Mouse (Mus musculus) CH12F3 (cell line): ENCODE measurements around the gene Ccl2.

Experiments used
- in situ Hi-C: fragments of 300-500 bp; cut with MboI; formaldehyde crosslinking; loops from 2 replicates; pipeline ENCODE4 v1.14.3; 2020; ENCODE audit warnings: low sequenced_read_pairs

Gene Ccl2

DNA sequence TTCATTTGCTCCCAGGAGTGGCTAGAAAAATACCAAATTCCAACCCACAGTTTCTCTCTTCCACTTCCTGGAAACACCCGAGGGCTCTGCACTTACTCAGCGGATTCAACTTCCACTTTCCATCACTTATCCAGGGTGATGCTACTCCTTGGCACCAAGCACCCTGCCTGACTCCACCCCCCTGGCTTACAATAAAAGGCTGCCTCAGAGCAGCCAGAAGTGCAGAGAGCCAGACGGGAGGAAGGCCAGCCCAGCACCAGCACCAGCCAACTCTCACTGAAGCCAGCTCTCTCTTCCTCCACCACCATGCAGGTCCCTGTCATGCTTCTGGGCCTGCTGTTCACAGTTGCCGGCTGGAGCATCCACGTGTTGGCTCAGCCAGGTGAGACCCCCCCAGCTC is at the start of gene Ccl2:
Ccl2 (plus strand) TSS at position 216 of the 400 bp plus-strand sequence.
- in situ Hi-C loops: no loop called here

DNA sequence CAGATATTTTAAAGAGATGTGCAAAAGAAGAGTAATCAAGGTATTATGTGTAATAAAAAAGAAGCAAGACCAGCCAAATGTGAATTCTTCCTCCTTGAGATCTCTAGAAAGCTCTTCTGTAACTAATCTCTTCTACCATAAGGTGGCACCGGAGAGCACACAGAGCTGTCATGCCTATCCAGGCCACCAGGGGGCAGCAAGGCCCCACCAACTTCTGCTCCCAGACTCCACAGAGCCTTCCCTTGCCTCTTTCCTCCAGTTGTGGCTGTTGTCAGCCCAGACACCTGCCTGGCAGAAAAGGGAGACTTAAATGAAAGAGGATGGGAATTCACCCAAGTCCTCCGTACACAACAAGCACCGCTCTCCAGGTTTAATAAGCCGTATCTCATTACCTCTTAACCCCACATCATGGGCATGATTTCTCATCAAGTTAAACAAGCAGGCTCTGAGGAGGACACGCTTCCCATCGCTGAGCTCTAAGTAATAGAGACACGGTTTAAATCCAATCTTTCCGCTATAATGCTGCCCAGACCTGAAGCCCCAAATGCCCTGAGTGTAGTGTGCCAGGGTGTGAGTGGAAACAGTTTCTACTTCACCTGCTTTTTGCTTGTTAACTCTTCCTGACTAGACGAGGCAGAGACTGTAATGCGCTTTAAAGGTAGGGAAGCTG is 39.1 kb upstream of the Ccl2 start:
- in situ Hi-C loops: no loop called here

DNA sequence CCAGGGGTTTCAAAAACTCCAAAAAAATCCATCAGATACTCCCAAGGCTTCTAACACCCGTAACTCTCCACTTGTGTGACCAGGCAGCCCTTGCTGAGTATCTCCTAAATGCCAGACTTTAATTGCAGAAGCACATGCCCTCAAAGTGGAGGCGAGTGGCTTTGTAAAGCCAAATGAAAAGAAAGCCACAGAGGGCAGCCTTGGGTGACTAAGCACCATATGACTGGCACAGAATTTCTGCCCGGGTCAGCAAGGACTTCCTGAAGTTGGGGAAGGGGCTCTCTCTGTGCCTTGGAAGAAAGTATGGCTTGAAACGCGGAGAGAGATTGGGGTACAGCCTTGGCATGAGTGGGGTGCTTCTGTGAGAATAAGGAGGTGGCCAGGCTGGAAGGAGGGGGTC is 38.3 kb upstream of the Ccl2 start:
- in situ Hi-C loops: no loop called here

DNA sequence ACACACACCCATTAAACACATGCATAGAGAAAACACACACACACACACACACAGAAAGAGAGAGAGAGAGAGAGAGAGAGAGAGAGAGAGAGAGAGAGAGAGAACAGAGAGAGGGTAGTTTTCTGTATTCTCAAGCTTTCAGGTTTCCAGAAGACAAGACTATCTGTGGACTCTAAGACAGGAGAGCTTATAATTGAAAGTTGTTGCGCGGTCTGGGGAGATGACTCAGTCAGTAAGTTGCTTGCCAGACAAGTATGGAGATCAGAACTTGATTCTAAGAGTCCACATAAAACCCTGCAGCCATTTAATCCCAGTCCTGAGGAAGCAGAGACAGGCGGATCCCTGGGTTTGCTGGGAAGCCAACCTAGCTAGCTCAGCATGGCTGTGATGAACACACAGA is 36.7 kb upstream of the Ccl2 start:
- in situ Hi-C loops: no loop called here

DNA sequence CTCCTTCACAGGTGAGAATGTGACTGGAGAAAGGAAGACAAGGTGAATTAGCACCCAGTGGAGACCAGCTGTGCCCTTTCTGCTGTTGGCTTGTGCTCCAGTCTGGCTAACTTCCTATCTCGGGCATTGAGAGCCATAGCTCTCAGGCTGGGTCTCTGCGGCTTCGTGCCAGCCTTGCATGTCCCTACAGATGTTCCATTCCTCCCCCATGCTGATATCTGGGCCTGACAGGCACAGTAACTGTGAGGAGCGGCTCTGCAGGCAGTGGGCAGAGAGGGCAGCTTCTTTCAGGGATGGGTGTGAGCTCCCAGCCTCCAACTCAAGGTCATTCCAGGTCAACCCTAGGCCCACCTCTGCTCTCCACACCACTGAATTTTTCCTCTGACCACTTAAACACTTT is 35.9 kb upstream of the Ccl2 start:
- in situ Hi-C loops: no loop called here

DNA sequence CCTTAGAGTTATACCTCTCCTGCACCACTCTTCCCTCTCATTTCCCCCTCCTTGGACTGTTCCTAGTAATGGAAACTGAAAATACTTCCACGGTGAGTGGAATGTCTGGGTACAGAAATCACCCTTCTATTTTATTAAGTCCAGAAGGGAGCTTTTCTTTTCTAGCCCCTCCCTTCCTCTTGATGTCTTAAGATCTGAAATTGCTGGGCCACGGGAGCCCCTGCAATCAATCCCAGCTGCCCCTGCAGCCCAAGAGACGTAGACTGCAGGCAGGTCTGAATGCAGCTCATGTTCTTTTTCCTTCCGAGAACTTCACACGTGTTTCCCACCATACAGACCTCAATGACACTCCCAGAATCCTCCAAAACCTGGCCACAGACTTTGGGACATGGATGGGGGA is 34.8 kb upstream of the Ccl2 start:
- in situ Hi-C loops: no loop called here

DNA sequence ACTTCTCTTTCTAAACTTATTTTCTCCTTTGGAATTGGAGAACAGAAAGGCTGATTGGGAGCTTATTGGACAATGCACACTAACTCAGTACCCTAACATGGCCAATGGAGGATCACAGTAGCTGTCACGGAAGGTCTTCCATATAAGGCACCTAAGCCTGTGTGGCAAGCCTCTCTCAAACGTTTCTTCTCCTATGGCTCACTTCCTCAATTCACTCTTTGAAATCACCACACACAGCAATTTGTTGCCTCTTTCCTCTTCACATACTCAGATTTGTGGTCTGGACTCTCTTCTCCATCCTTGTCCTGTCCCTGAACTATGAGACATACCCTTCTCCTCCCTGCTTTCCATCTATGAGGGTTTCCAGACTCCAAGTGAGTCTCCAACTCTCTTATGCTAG is 30.6 kb upstream of the Ccl2 start:
- in situ Hi-C loops: no loop called here

DNA sequence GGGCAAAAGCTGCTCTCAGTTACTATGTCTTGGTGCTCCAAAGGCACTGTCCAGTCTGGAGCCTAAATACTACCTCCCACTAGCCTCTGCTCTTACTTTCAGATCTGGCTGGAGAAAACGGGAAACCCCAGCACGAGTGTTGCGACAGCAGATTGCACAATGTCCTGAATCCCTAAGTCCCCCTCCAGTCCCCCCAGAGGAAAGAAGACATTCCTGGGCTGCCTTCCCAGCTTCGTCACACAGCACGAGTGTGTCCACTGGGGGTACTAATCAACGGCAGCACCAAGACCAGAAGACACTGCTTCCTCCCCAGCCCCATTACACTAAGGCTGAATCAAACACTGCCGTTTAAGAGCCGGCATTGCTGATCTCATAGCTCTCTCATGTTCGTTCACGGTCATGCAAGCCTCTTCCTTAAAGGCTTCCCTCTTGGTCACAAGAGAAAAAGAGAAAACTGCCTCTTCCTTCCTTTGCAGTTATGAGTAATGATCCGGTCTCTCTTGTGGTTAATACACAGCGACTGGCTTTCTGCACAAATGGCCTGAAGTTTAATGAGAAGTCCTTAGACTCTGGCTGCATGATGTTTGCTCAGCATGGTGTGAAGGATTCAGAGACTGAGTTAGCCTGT is 28.5 kb upstream of the Ccl2 start:
- in situ Hi-C loops: no loop called here

DNA sequence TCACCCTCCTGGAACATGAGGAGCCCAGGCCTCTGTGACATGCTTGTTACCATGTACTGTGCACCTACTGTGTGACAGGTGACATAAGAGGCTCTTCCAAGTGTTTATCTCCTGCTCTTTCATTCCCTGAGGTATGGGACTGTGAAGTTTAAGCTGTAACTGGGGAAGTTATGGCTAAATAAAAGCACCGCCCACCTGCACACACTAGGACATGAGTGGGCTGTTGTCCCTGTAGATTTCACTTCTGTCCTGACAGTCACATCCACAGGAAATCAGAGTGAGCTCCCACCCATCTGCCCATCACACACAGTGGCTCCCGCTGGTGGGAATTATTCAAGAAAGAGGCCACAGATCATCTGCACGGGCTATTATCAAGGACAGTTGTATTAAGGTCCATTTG is 25.3 kb upstream of the Ccl2 start:
- in situ Hi-C loops: no loop called here

DNA sequence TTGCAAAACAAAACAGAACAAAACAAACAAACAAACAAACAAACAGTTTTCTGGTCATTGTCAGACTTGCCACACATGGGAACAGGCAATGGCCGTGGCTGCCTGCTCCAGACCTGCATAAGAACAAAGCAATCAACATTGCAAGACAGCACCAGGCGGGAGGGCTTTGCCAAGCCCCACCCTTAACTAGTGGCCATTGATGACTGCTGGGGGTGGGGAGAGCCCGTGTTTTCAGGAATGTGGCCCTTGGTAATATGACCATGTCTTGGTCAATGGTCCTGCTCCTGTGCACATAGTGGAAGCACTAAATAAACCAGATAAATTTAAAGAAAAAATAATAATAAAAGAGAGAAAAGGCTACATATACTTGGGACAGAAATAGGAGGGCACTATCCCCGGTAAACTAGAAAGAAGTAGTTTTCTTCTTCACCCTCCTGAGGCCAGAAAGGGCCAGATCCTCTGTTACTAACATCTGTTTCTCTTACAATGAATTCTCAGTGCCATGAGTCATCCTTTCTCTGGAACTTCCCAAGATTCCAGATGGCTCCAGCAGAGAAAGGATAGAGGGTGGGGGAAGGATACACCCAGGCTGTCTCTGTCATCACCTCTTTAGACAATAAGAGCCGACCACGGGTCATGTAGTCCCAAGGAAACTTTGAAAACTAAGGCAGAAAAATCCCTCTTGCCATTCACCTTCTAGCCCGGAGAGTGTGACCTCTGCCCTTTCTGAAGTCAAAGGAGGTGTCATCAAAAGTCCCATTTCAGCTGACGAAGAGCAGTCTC is 23.8 kb upstream of the Ccl2 start:
- in situ Hi-C loops: no loop called here

DNA sequence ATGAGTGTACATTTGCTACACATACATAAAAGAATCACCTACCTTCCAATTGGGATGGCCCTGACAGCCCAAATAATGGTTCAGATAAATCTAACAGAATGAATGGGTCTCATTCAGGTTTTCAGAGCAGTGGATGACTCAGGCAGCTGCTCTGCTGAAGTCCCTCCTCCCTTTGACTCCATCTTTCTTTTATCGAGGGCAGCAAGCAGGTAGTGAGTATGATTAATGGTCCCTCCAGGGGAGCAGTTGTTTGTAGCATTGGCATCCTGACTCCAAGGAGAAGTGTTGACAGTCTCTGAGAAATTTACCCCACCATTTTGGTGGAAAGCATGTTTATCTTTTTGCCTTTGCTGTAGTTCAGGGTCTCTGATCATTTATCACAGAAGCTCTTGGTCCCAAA is 21.6 kb upstream of the Ccl2 start:
- in situ Hi-C loops: no loop called here

DNA sequence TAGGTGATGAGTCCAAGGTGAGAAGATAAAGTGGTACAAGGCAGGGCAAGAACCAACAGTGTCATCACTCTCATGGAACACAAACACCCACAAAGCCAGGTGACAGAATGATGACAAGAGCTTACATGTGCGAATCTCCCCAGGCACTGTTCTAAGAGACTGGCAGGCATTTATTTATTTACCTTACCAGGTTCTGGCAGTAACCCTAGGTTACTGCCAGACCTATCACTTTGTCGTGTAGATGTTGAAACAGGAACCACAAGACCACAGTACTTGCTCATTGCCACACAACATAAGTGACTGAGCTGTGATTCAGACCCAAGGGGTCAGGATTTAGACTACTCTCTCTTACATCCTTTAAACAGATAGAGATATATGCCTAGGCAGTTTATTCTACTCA is 20.3 kb upstream of the Ccl2 start:
- in situ Hi-C loops: no loop called here

DNA sequence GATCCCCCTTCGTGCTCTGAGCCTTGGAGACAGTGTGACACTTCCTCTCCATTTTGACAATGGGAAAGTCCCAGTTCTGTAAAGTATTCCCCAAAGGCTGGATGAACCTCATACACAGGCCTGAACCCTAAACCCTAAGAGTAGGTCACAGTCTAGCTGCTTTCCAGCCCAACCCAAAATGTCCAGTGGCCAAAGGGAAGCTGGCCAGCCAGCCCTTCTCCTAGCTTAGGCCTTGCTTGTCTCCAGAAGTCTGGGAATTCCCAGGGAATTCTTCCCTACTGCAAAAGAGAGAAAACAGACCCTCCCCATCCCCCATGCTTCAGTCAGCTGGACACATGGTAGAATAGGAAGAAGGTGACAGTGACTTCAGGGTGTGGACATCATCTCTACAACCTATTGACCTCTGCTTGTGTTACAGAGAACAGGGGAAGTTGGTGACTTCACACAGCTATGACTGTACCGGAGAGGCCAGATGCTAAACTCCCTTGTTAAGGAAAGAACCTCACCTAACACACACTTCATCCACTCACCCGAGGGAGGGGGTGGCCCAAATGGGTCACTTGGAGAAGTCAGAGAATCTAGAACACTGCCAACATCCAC is 19.1 kb upstream of the Ccl2 start:
- in situ Hi-C loops: no loop called here

DNA sequence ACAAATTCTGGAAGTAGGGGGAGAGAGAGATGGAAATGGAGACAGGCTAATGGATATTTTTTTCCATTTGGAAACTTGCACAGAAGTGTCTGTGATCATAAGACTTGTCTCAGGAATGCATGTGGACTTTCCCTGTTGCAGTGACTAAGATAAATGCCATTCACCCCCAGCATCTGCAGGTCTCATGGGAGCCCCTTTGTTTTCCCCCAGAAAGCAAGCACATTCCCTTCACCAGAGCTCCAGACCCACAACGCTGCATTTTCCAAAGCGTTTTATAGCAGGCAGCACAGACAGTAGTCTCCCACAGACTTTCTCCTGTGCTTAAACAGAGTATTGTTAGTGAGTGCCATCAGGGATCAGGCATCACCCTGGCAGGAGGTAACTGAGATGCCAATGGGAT is 16.0 kb upstream of the Ccl2 start:
- in situ Hi-C loops: no loop called here

DNA sequence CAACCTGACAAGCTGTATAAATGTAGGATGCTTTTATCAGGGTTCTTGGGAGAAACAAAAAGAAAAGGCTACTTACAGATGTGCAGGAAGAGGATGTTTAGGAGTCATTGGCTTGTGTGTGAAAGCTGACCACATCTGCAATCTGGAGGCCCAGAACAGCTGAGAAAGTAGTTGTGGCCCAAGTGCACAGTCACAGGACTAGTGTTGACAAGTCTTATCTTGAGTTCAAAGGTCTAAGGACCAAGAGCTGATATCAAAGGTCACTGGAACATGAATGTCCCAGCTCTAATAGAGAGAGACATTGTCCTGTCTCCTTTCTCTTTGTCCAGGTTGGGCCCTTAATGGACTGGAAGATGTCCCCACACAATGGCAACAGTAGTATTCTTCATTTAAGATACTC is 15.6 kb upstream of the Ccl2 start:
- in situ Hi-C loops: no loop called here

DNA sequence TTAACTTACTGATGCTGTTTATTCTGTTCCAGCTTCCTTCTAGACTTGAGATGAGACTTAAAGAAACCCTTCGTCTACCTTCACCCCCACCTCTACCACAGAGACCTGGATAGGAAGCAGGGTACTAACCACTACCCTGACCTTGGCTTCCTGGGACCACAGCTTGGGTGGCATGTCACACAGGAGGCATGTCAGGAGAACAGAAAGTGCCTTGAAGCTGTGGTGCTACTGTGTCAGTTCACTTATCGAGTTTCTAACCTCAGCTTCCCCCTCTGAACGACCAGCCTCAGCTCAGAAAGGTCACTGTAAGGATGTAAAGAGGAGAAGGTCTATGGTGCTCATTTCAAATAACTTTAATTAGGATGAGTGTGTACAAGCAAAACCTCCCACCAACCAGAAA is 14.0 kb upstream of the Ccl2 start:
- in situ Hi-C loops: no loop called here

DNA sequence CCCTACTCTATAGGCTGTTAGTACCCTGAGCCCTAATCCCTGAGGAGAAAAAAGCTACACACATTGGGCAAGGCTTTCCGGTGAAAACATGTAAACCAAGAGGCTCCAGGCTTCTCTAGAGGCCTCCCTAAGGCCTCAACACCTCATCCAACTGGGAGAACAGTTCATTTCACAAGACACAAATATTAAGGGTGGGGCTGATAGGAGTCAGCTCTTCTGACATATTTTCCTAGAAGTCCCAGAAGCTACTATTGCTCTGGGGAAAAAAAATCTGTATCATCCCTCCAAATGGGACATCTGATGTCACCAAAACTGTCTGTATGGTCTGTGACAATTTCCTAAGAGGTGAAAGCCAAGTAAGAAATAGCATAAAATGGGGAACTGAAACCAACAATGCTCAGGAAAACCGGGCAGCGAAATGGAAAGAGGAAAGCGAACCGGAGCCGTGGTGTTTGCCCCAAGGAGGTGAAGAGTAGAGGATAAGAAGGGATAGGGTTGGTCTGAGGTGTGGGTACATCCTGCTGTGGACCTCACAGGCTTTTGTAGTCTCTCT is 12.8 kb upstream of the Ccl2 start:
- in situ Hi-C loops: no loop called here

DNA sequence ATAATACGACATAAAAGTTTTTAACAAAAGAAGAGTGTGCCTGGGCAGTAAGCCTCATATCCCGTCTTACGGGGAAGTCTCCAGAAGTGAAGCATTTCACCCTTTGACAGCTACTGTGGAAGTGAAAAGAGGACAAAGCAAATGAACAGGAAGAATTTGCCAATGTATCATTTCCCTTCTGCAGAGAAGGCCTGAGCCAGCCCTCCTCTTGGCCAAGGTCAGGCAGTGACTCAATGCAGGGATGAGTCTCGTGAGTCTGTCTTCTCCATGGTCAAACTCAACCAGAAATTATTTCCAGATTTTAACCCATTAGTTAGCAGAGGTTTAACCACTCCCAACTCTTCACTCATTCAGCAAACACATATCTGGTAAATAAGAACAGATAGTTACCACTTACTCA is 11.6 kb upstream of the Ccl2 start:
- in situ Hi-C loops: no loop called here

DNA sequence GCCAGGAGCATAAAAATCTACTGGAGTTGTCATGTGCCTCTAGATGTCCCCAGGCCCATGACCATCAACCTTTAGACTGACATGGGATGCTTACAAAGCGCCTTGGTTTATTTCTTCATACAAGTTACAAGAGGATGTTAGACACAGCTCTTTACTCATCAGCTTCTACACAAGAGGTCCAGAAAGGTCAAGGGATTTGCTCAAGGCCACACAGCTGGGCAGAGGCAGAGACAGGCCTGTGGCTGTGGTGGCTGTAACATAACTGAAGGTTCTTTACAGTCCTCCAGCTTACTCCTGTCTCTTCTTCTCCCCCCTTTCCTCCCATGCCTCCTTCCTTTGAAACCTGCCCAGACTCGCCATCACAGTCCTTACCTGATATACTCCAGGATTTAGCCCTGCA is 5.2 kb upstream of the Ccl2 start:
- in situ Hi-C loops: no loop called here

DNA sequence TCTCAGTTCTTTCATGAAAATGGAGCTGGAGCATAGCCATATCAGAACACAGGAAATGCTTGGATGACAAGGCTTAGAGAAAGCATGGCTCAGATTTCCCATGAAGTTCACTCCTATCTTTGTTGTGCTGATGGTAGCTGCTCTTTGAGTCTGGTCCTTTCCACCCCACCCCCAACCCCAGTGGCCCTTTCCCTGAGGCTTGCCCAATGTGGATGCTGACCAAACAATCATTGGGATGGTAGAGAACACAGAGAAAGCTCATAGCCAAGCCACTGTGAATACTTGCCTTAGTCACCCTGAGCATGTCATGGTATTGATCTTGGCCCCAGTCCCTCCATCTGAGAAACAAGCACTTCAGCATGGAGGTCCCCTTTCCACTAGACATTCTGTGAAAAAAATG is 3.2 kb upstream of the Ccl2 start:
- in situ Hi-C loops: no loop called here

DNA sequence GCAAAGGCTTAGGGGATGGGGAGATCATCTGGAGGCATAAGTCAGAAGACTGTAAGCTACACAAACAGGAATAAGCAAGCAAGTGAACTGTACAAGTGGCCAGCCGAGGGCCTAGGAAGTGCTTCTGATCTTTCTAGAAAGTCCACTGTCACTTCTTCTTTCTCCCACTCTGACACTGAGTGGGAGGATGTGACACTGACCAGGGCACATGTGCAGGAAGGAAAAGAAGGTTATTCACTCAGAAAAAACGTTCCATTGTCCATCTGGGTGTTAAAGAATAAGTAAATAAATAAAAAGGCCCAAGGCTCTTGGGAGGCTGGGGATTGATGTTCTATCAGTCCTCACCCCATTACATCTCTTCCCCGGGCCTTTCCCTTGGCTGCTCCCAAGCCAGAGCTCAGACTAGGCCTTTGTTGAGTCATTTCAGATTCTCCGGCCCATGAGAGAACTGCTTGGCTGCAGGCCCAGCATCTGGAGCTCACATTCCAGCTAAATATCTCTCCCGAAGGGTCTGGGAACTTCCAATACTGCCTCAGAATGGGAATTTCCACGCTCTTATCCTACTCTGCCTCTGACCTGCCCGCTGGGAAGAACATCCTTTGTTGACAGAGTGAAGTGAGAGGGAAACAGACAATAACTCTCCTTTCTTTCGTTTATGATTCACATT is 2.6 kb upstream of the Ccl2 start:
- in situ Hi-C loops: no loop called here
